Mouse (Mus musculus) heart, adult 18-20 months (tissue): ENCODE data around the gene Fau. TPM values are rescaled to one million over a fixed set of nuclear protein-coding genes. Genes with fewer than 3 reads are reported as not detected.

Source experiments
- DNase-seq, 2 experiments: peaks; one replicate each; pipeline ENCODE4 v3.0.0; 2021 to 2022; ENCODE audit warnings: mixed read lengths in 1 of 2
- microRNA-seq, 2 experiments: library from miRNA; unstranded; fragments of <30 nt; microRNA quantifications; one replicate each; pipeline ENCODE4 v1.2.0; 2022
- total RNA-seq, 2 experiments: library from RNA; stranded (reverse); gene quantifications; 2 replicates each; pipeline ENCODE4 v1.2.3; 2021

Fau gene
- total RNA-seq, 2 experiments from 2014 or later: 613 to 618 TPM

DNA sequence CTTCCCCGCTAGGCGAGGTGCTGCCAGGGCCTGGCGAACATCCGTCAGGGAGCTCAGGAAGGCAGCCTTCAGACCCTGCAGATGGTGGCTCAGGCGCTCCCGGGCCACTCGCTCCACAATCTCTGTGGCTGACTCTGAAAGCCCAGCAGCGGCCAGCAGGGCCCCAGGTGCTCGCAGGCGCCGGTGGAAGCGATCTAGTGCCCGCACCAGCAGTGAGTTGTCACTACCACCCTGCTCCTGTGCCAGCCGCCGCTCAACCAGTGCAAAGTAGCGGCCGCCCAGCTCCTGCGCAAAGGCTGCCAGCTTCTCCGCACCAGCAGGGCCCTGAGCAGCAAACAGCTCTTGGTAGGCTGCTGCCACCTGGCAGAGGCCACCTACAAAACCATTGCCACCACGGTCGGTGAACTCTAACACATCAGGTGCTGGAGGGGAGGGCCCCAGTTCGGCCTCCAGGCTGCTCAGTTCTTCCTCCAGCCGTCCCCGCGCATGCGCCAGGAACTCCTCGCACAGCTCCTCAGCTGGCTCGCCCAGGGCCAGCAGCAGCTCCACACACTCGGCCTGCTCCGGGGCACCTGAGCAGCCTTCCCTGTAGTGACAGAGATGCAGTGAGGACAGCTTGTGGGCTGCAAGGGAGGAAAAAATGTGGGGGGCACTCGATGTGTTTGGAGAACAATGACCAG, 13.1 kb downstream of the Fau start:
- no peak for DNase-seq

DNA sequence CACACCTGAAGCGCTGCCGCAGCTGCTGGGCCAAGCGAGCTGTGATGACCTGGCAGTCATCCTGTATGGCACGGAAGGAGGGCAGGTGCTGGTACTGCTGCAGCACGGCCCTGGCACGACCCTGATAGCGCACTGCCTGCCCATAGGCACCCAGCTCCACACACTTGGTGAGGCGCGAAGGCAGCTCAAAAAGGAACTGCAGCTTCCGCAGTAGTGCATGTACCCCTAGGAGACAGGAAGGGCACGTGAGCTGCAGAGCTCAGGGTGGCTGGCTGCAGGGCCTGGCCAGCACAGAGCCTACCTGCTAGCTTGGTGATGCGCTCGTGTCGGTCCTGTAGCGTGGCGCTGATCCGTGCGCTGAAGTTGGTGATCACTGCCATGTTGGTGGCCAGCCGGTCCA, 13.6 kb downstream of the Fau start:
- DNase-seq: no peak

DNA sequence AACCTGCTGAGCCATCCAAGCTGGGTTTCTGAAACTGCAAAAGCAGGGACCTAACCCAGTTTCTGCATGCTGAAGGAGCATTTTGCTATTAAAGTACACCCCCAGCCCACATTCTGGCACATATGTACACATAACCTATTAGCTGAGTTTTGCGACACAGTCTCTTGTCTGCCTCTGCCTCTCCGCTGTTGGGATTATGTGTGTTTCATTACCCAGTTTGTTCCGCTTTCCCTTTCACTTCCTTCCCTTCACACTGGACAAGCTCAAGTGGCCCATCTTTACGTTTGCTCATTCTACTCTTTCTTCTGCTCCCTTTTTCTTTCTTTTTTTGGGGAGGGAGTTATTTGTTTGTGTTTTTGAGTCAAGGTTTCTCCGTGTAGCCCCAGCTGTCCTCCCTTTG, 16.2 kb downstream of the Fau start:
- no peak for DNase-seq

DNA sequence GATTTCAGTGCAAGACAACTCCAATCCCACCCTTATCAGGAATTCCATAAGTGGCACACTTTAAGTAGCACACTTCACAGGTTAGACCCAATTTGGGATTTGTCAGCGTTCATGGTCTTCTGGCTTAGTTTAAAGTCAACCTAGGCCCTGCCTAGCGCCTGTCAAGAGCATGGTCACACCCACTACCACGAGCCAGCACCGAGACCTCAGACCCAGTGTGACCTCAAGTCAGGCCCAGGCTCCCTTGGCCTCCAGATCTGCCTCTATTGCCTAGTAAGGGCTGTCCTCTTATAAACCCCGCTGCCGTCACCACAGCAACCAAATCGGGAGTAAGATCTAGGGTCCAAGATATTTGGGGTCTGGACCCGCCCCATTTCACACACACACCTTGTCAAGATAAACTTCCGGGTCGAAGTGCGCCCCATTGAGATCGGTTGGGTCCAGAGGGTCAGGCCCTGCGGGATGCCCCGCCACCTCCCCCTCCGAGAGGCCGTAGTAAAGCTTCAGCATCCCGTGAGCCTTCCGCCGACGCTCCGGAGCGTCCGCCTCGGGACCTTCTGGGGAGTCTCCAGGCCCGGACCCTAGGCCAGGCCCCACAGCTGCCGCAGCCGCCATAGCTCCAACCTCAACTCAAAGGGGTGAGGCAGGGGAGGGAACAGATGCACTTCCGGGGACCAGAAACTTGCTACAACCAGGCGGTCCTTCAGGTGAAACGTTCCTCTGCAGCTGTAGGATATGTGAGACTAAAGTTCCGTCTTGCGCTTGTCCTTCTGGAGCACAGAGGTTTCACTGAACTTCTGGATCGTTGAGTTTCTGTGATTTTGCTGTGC, 19.1 kb downstream of the Fau start, which contains the start of gene Vps51:
TSS of gene Vps51 (minus strand) at position 668 of the 830 bp plus-strand sequence.
- peak; percentile 90 to 92 for DNase-seq

DNA sequence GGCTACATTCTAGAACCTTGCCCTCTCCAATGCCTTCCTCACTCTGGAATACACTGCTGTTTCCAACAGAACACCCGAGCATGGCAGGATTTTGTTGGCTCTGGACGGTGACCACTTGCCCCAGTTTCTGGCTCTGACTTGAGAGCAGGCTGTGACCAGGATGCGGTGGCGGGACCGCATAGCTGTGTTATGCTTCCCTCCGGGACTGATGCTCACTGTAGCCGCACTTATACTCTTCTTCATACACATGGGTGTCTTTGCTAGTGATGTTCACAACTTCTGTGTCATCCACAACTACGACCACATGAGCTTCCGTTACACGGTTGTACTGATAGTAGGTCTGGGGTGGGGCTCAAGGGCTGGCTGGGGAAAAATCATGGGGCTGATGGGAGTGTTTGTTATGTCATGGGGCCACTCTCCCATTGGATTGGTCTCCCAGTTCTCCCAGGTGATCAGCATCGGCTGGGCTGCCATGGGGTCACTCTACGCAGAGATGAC, 22.4 kb downstream of the Fau start, which contains the start of gene Tmem262:
TSS of gene Tmem262 (plus strand) at position 51 of the 498 bp plus-strand sequence.
- DNase-seq: no peak

DNA sequence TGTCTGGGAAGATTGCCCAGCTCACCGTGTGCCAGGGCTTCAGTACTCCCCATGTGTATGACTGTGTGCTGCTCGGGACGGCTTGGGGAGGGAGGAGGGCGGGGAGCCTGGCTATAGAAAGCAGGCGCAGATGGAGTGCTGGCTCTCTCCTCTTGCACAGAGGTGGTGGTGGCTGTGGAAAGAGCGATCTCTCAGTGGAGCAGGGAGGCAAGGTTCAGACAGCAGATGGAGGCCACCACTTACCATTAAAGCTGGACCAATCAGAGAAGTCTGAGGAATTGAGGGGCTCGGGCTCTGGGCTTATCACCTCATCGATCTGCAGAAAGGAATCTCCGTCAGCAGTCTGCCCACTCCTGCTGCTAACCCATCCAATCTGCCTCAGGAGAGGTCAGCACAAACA, 24.5 kb downstream of the Fau start, which contains the start of gene Gm28374:
TSS of gene Gm28374 (minus strand) at position 101 of the 400 bp plus-strand sequence.
- no peak for DNase-seq

DNA sequence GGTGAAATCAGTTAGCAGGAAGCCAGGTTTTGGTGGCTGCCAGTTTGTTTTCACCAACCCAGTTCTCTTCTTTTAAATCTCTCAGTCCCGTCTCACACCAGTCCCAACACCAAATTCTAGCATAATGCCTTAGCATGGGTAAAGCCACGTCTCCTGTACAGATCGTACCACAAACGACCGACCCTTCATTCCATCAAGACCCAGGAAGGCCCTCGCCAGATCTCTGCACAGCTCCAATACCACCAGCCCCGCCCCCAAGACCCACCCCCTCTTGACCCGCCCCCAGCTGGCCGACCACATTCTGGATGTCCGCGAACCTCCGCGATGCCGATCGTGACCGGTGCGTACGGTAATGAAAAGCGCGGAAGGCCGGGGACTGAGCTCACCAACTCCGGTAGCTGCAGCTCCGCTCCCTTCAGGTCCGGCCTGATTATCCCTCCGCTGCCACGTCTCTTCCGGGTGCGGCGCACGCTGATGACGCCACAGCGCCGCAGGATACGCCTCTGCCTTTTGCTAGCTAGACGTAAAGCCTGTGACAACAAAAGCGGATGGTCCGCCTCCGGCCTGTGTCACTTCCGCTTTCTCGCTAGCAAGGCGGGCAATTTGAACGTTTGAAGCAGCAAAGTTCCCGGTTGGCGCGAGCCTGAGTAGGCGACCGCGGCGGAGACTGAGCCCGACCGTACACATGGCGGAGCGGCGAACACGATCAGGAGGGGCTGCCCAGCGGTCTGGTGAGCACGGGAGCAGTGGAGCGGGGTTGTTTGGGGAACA, 27.0 kb downstream of the Fau start, which contains the start of the genes Zfpl1 and Cdca5:
TSS of gene Zfpl1 (minus strand) at position 479 of the 771 bp plus-strand sequence.
TSS of gene Cdca5 (plus strand) at position 506 of the 771 bp plus-strand sequence.
- peak; percentile 97 to 99 for DNase-seq

DNA sequence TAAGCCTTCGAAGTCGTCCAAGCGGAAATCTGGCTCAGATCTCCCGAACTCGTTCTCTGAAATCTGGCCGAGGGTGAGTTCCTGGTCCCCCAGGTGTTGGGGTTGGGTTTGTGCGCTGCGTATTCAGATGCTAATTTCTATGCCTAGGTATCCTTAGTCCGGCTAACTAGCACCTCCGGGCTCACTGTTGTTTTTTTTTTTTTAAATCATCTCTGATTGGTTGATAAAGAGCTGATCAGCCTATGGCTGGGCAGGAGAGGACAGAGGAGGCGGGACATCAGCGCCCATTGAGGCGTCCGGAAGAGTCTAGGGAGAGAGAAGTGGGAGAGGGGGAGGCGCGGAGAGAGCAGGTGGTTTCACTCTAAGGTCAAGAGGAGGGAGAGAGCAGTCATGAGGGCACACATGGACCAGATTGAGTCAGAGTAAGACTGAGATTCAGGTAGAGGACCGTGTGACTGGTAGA, 27.8 kb downstream of the Fau start:
- DNase-seq: peak; percentile 22 to 41

DNA sequence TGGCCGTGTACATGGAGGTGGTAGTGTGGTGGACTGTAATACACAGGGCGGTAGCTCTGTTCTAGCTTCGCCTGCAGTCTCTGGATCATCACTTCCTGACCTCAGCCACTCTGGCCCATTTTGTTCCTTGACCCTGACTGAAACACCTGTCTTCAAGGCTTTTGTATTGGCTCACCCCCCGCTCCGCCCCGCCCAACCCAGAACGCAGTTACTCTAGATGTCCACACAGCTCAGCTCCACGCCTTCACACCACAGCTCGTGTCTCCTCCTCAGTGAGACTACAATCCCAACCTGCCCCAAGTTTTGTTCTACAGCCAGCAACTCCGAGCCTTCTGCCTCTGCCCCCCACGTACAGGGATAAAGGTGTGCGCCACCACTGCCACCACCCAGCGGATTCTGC, 31.2 kb downstream of the Fau start:
- no peak for DNase-seq

DNA sequence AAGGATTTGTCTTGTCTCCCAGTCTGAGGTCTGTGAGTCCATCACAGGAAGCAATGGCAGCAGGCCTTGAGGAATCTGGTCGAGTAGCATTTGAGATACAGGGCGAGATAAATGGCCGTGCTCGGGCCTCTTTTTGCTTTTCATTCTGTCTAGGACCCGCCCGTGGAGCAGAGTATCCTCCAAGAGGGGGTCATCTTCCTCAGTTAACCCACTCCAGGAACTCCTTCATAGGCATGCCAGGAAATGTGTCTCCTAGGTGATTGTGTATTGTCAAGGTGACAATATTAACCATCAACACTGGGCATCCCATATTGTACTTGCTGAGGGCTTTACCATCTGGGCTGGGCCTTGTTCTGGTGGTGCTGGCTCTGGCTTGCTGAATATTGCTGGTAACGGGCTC, 36.5 kb downstream of the Fau start, which contains the start of gene AC131692.1:
TSS of gene AC131692.1 (plus strand) at position 301 of the 400 bp plus-strand sequence.
- no peak for DNase-seq

DNA sequence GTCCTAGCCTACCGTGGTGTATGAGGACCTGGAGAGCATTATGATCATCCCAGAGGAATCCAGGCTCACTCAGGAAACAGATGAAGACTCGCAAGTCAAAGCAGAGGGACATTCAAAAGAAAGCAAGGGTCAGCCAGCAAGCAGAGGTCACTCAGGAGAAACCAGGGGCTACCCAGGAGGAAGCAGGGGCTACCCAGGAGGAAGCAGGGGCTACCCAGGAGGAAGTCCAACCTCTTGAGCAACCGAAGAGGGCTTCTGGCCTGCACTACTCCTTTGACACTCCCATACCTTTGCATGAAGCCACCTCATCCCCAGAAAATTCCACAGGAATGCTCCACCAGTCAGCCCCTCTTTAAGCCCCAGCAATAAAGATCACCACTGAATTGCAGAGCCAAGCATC, 40.2 kb downstream of the Fau start:
- no peak for DNase-seq

DNA sequence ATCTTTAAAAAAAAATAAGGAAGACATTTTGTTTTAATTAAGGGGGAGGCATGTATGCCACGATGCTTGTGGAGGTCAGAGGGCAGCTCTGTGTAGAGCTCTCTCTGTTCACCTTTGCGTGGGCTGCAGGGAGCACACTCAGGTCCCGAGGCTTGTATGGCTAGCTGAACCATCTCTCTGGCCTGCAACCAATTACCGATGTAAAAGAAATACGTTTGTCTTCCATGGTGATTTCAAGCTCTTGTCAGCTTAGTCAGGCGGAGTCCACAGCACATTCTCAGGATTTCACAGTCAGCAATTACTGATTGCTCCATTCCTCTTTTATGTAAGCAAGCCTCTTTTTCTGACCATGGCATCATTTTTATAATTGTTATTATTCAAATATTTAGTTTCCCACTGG, 43.5 kb downstream of the Fau start:
- DNase-seq: no peak

DNA sequence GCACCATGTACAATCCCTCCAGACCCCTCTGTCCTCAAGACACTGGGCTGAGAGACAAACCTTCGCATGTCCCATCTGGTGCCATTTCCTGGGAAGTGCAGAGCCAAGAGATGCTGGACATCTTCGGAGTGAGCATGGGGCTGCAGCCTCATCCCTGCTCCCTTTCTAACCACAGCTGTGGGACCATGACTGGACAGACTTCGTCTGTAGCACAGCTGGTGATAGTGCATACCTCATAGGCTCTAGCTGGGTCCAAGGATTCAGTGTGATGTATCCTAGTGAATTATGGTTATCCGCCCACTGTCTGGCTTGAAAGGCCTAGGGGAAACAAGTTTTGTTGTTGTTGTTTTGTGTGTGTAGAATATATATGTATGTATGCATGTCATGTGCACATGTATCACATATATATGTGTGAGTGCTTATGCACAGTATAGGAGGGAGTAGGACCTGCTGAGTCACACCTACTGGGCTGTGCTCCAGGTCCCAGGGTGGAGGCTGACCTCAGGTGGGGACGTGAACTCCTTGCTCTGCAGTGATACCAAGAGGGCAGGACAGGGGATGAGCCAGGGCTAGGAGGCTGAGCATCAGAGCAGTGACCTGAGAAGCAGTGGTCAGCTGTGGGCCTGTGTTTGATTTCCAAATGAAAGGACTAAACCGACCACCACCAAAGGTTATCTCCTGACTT, 44.7 kb downstream of the Fau start:
- DNase-seq: no peak

DNA sequence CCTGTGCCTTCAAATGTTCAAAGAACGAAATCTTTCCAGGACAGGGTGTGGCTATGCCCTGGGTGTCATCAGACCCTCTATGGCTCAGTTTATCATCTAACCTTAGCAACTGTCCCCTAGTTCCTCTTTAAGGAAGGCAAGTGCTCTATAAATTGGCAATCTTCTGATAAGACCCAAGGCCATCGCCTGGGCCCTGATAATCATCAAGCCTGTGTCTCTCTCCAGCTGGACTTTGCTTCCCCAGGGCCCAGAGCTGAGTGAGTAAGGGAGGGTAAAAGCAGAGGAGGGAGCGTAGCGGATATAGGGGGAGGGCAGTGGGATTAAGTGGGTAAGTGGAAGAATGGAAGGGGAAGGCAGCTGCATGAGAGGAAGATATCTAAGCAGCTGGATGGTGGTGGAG, 46.8 kb downstream of the Fau start:
- DNase-seq: no peak

DNA sequence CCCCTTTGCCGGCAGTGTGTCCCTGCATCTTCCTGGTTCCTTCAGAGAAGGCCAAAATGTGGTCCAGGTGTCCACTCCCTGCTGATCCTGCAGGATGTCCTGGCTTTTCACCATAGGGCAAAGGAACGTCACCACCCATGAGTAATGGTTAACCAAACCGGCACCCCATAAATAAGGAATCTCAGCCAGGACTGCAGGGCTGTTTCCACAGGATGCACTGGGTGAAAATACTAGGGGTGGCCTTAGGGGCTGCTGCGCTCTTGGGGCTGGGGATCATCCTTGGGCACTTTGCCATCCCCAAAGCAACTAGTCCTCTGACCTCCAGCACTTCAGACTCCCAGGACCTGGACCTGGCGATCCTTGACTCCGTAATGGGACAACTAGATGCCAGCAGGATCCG, 47.9 kb downstream of the Fau start, which contains the start of gene Naaladl1:
TSS of gene Naaladl1 (plus strand) at position 197 of the 400 bp plus-strand sequence.
- no peak for DNase-seq

Small RNA genes lying within 50 kb of the gene (microRNA-seq; reads per million reads assigned to microRNA genes)
- gene Mir6988: 1.1 to 3.4 reads per million in 2 experiments

Other genes starting within 250 kb of the Fau start
- gene Frmd8, start 182.6 kb upstream of the Fau start, total RNA-seq: 10 to 100 TPM in 1 of 2 experiments, 1 to 10 TPM in 1; 7.2 to 10.6 TPM
- gene Slc25a45, start 180.0 kb upstream of the Fau start, total RNA-seq: 1 to 10 TPM; 2.6 to 2.8 TPM
- gene Tigd3, start 163.7 kb upstream of the Fau start, total RNA-seq: under 1 TPM in 1 of 2 experiments, not detected in 1; 0.35 TPM
- gene Dpf2, start 144.8 kb upstream of the Fau start, total RNA-seq: 10 to 100 TPM; 77.6 to 84.0 TPM
- 1 to 10 TPM; 6.6 to 9.0 TPM for gene Cdc42ep2, start 133.0 kb upstream of the Fau start, total RNA-seq
- gene Pola2, start 93.6 kb upstream of the Fau start, total RNA-seq: 10 to 100 TPM in 1 of 2 experiments, 1 to 10 TPM in 1; 8.7 to 10.6 TPM
- not detected for gene Slc22a20, start 71.7 kb upstream of the Fau start, total RNA-seq
- gene Capn1, start 41.9 kb upstream of the Fau start, total RNA-seq: 10 to 100 TPM; 32.0 to 40.4 TPM
- 10 to 100 TPM; 21.1 to 21.3 TPM for gene Syvn1, start 11.3 kb upstream of the Fau start, total RNA-seq
- gene Mrpl49, start 59 bp upstream of the Fau start, total RNA-seq: 10 to 100 TPM; 42.2 to 47.2 TPM
- gene Znhit2, start 3.3 kb downstream of the Fau start, total RNA-seq: 10 to 100 TPM; 11.1 to 11.2 TPM
- 1 to 10 TPM; 2.1 to 3.0 TPM for gene Tm7sf2, start 10.5 kb downstream of the Fau start, total RNA-seq
- gene Vps51, start 19.4 kb downstream of the Fau start, total RNA-seq: 10 to 100 TPM; 20.9 to 22.2 TPM
- not detected for gene Tmem262, start 22.2 kb downstream of the Fau start, total RNA-seq
- gene Gm28374, start 24.4 kb downstream of the Fau start, total RNA-seq: under 1 TPM in 1 of 2 experiments, not detected in 1; 0.47 TPM
- gene Zfpl1, start 27.1 kb downstream of the Fau start, total RNA-seq: 10 to 100 TPM; 15.5 to 16.1 TPM
- gene Cdca5, start 27.1 kb downstream of the Fau start, total RNA-seq: under 1 TPM in 1 of 2 experiments, not detected in 1; 0.21 TPM
- not detected for gene AC131692.1, start 36.6 kb downstream of the Fau start, total RNA-seq
- not detected for gene Naaladl1, start 47.9 kb downstream of the Fau start, total RNA-seq
- gene Sac3d1, start 60.8 kb downstream of the Fau start, total RNA-seq: 10 to 100 TPM in 1 of 2 experiments, 1 to 10 TPM in 1; 9.2 to 10.0 TPM
- gene Snx15, start 70.5 kb downstream of the Fau start, total RNA-seq: 10 to 100 TPM; 13.9 to 15.2 TPM
- 1 to 10 TPM in 1 of 2 experiments, under 1 TPM in 1; 0.54 to 2.7 TPM for gene Batf2, start 83.1 kb downstream of the Fau start, total RNA-seq
- gene Arl2, start 83.7 kb downstream of the Fau start, total RNA-seq: 10 to 100 TPM; 66.4 to 72.1 TPM
- not detected for gene Majin, start 126.5 kb downstream of the Fau start, total RNA-seq
- not detected for gene Gpha2, start 168.5 kb downstream of the Fau start, total RNA-seq
- 10 to 100 TPM; 32.2 to 32.5 TPM for gene Ppp2r5b, start 178.0 kb downstream of the Fau start, total RNA-seq
- 10 to 100 TPM; 21.5 to 22.1 TPM for gene Atg2a, start 183.8 kb downstream of the Fau start, total RNA-seq
- 100 to 1,000 TPM; 101 to 107 TPM for gene Ehd1, start 218.9 kb downstream of the Fau start, total RNA-seq
- 10 to 100 TPM; 13.8 TPM for gene Cdc42bpg, start 248.6 kb downstream of the Fau start, total RNA-seq